In the genomic region with DNA sequence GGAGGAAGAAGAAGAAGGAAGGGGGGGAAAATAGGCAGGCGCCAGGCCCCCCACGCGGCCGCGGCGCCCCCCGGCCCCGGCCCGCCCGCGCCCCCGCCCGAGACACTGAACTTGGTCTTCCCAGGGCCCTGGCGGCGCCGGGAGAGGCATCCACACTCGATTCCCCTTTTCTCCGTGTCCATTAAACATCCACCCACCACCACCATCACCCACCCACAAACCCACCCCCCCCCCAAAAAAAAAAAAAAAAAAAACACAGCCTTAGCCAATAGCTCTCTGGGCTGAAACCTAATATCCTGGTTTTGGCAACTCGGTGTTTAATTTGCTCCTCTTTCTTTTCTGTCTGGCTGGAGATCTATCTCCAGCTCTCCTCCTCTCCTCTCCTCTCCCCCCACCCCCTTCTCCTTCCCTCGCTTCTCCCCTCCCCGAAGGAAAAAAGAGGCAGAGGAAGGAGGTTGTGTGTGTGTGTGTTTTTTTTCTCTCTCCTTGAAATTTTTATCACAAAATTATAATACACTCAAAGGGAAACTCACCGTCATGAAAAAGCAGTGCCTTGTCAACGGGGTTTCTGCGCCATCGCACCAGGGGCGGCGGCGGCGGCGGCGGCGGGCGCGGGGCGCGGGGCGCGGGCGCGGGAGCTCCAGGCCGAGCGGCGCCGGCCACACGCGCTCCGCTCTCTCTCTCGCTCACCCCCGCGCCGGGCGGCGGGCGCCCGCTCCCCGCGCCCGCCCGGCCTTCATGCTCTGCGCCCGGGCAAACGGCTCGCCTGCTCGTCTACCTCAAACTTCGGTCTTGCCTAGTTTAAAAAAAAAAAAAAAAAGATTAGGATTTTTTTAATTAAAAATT, we compare ENCODE assay signal across 8 mouse cellular contexts. TPM values are rescaled to one million over a fixed set of nuclear protein-coding genes. Genes with fewer than 3 reads are reported as not detected.
DNase-seq lines count a peak whose midpoint lies in the region; ATAC-seq and TF ChIP-seq lines count a peak whose summit lies in the region.

A gene (minus strand): TSS at position 580 of the 846 bp plus-strand sequence.

- no peaks in the 10 kb centered on the region for H3K36me3 ChIP-seq in intestine, postnatal 0 days (ENCODE audit: control insufficient read depth, insufficient read depth)
- 0 out of 2 replicates have a peak, but pooled peaks cover 5% of the 10 kb centered on the region for H3K36me3 ChIP-seq in limb, embryonic 13.5 days
- no peaks in the 10 kb centered on the region for H3K36me3 ChIP-seq in midbrain, embryonic 14.5 days (ENCODE audit: control insufficient read depth, insufficient read depth, low read length)

- under 1% methylated on average over 58 of the region's 65 CpGs for WGBS in intestine, postnatal 0 days
- under 1% methylated on average over 45 of the region's 65 CpGs for WGBS in limb, embryonic 13.5 days
- WGBS in midbrain, embryonic 14.5 days: under 1% methylated on average over 60 of the region's 65 CpGs

- no peak for TF ChIP-seq CTCF in intestine, postnatal 0 days (IDR thresholded peaks at IDR 0.05; ENCODE audit: low read depth)

- peak; percentile 56 to 72 for DNase-seq in urinary bladder, adult 18-20 months (ENCODE audit: low spot score in 2 of 2)
- DNase-seq in urinary bladder, postnatal 10 days (ENCODE audit: low spot score): no peak
- DNase-seq in embryo, embryonic 11.5 days (ENCODE audit: low read depth, low spot score): peak; percentile 62
- peak; percentile 85 for DNase-seq in midbrain, embryonic 14.5 days
- peak; percentile 60 to 76 for DNase-seq in spleen, adult 18-20 months

- H3K4me2 ChIP-seq in intestine, postnatal 0 days (replicated peaks; ENCODE audit: low read depth): peak within 1 kb of the TSS; percentile 70
- H3K4me2 ChIP-seq in limb, embryonic 13.5 days (replicated peaks): peak within 1 kb of the TSS; percentile 73
- H3K4me2 ChIP-seq in midbrain, embryonic 14.5 days (ENCODE audit: low read length): peak within 1 kb of the TSS; percentile 68

- peak within 1 kb of the TSS; percentile 100 for H3K27ac ChIP-seq in intestine, postnatal 0 days (ENCODE audit: low read depth, low read length)
- peak within 1 kb of the TSS; percentile 100 for H3K27ac ChIP-seq in limb, embryonic 13.5 days
- peak within 1 kb of the TSS; percentile 100 for H3K27ac ChIP-seq in midbrain, embryonic 14.5 days (replicated peaks; ENCODE audit: low read depth, low read length)

- peak; percentile 36 for ATAC-seq in granulocyte monocyte progenitor cell, adult 5-6 weeks (replicated peaks; ENCODE audit: poor library complexity, severe bottlenecking)
- peak; percentile 29 for ATAC-seq in intestine, postnatal 0 days
- peak; percentile 77 for ATAC-seq in limb, embryonic 13.5 days (ENCODE audit: low FRiP score, low read depth)
- ATAC-seq in midbrain, embryonic 14.5 days (ENCODE audit: low FRiP score, low TSS enrichment): peak; percentile 70

- no peaks in the 10 kb centered on the region for H3K27me3 ChIP-seq in intestine, postnatal 0 days (replicated peaks; ENCODE audit: control insufficient read depth, insufficient read depth, low read length)
- H3K27me3 ChIP-seq in limb, embryonic 13.5 days: no peaks in the 10 kb centered on the region
- H3K27me3 ChIP-seq in midbrain, embryonic 14.5 days (ENCODE audit: control insufficient read depth, insufficient read depth, low read length): no peaks in the 10 kb centered on the region

- H3K9ac ChIP-seq in intestine, postnatal 0 days (ENCODE audit: low read depth, low read length): peak within 1 kb of the TSS; percentile 100
- peak within 1 kb of the TSS; percentile 100 for H3K9ac ChIP-seq in limb, embryonic 13.5 days
- H3K9ac ChIP-seq in midbrain, embryonic 14.5 days (replicated peaks; ENCODE audit: low read length): peak within 1 kb of the TSS; percentile 100

- H3K9me3 ChIP-seq in intestine, postnatal 0 days (ENCODE audit: control insufficient read depth): no peaks in the 10 kb centered on the region
- no peaks in the 10 kb centered on the region for H3K9me3 ChIP-seq in limb, embryonic 13.5 days
- H3K9me3 ChIP-seq in midbrain, embryonic 14.5 days (ENCODE audit: control insufficient read depth, low read length): no peaks in the 10 kb centered on the region

- H3K4me3 ChIP-seq in intestine, postnatal 0 days (ENCODE audit: low read depth, low read length): peak within 1 kb of the TSS; percentile 83
- H3K4me3 ChIP-seq in limb, embryonic 13.5 days: peak within 1 kb of the TSS; percentile 94
- peak within 1 kb of the TSS; percentile 97 for H3K4me3 ChIP-seq in midbrain, embryonic 14.5 days (replicated peaks; ENCODE audit: low read depth, low read length)

- H3K4me1 ChIP-seq in intestine, postnatal 0 days (replicated peaks; ENCODE audit: control insufficient read depth, insufficient read depth, low read length): 0 out of 2 replicates have a peak, but pooled peaks cover 4% of the 10 kb centered on the region
- H3K4me1 ChIP-seq in limb, embryonic 13.5 days: peaks cover 35% of the 10 kb centered on the region
- peaks cover 17% of the 10 kb centered on the region for H3K4me1 ChIP-seq in midbrain, embryonic 14.5 days (ENCODE audit: control insufficient read depth, insufficient read depth, low read length)

RNA-seq across cellular contexts. Expression of the gene that starts here (rescaled TPM):
- 24.6 and 25.8 TPM in 2 replicates for total RNA-seq in granulocyte monocyte progenitor cell, adult 5-6 weeks (2014; fragmentation: Nextera tagmentation)
- total RNA-seq in granulocyte monocyte progenitor cell, adult 5-6 weeks (2017): 9.0 and 11.7 TPM in 2 replicates
- polyA plus RNA-seq in intestine, postnatal 0 days (2015; fragmentation: Nextera tagmentation; extraction: Ambion mirVana): 2.2 and 2.6 TPM in 2 replicates
- polyA plus RNA-seq in limb, embryonic 13.5 days (2015; fragmentation: Nextera tagmentation; extraction: Ambion mirVana): 3.9 and 4.6 TPM in 2 replicates
- 10.2 and 11.6 TPM in 2 replicates for polyA plus RNA-seq in midbrain, embryonic 14.5 days (2014; fragmentation: Nextera tagmentation; extraction: Ambion mirVana)
